Mouse (Mus musculus) neutrophil, adult 5-6 weeks (primary cell): ENCODE results near the gene Pkdcc. TPM values are rescaled to one million over a fixed set of nuclear protein-coding genes. Genes with fewer than 3 reads are reported as not detected.

Experiments
- total RNA-seq: library from RNA; stranded (forward); fragments of 200-1000 nt; gene quantifications from 2 replicates; pipeline ENCODE4 v1.2.3, GENCODE M21; 2017

Pkdcc gene
- total RNA-seq, 1 experiment from 2014 or later = 0.35 TPM

Other genes starting within 250 kb of the Pkdcc start
- 141 and 156 TPM in 2 replicates for gene Eml4, start 135.6 kb downstream of the Pkdcc start, total RNA-seq